Mouse (Mus musculus) retina, postnatal 1 day (tissue): ENCODE measurements at regions not wholly inside any gene's neighbourhood (a gene's known extent, or its start where the extent isn't known, plus 50 kb on each side); places are given as distances from the start of the nearest gene placed in this dataset.
"Not testable (repeated sequence)": the region's sequence is repeated elsewhere in the genome, so short reads cannot be mapped to it uniquely, and the experiment has no call there.

Experiments used
- DNase-seq: peaks from one replicate; pipeline ENCODE4 v3.0.0-alpha.2; 2012

DNA sequence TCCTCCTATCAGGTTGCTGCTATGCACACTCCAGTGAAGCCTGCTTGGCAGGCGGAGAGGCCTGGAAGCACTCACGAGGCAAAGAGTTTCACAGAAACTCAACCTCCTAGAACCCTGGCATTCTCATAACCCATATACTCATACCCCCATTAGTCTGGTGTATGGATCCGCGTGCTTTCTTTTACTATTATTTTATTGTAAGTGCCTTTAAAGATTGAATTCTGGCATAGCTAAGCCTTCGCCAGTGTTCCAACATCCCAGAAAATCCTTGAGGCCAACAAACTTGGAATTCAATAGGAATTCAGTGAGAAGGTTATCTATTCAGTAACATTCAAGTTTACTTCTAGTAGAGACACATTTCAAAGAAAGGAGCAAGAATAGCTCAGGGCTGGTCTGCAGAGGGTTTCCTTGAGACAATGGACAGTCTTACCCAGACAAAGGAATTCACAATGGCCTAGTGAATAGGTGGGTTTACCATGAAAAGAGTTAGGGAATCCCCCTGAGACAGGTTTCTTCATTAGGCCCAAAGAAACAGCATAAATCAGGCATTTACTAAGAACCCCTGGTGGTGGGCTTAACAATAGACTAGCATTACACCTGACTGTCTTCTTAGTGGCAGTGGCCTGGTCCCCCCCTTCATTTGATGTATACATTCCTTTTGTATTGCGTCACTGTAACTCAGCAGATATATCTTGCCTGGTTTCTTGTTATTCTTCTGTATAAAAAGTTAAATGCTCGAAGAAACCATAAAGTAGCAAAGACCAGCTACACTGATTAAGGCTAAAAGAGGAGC, 80.8 kb upstream of the Gm15446 start:
- DNase-seq, result not testable (repeated sequence)

DNA sequence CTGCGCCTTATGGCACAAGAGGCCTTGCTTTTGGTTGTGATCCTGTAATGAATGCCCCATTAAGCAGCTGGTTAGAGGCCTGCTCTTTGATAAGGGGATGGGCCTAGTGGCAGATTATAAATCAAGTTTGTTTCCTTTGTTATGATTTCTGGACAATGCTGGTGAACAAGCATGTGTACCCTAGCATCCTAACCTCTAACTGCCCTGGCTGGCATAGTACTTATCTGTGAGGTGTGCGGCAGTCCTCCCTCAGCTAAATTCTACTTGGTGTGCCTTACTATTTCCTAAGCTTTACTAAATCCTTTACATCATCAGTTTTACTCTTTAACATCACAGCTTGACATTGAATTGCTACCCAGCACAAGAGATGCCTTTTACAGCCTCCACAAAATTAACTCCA, 79.0 kb upstream of the Gm15446 start:
- DNase-seq, result not testable (repeated sequence)

GRCm38 (mm10) chr5:109844753-109845186, 78.4 kb upstream of the Gm15446 start:
- peak; percentile 69 for DNase-seq

GRCm38 (mm10) chr5:109851225-109851624, 72.0 kb upstream of the Gm15446 start:
- not testable (repeated sequence) for DNase-seq

DNA sequence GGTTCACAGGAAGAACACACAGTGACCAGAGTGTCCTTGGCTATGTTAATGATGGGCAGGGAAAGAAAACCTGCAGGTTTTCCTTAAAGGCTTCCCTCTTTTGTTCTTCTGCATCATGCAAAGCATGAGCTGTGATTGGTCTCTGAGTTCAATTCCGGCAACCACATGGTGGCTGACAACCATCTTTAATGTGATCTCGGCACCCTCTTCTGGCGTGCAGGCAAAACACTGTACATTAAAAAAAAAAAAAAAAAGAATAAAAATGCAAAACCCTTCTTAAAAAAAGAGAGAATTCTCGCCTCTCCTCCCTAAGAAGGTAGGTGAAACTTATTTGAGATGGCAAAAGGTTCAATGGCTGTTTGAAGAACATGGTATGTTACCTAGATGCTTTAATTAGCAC, 62.8 kb upstream of the Gm15446 start:
- DNase-seq, result no peak

- not testable (repeated sequence) for DNase-seq
These were observed 58.7 kb upstream of the Gm15446 start for GRCm38 (mm10) chr5:109864517-109864916.

DNA sequence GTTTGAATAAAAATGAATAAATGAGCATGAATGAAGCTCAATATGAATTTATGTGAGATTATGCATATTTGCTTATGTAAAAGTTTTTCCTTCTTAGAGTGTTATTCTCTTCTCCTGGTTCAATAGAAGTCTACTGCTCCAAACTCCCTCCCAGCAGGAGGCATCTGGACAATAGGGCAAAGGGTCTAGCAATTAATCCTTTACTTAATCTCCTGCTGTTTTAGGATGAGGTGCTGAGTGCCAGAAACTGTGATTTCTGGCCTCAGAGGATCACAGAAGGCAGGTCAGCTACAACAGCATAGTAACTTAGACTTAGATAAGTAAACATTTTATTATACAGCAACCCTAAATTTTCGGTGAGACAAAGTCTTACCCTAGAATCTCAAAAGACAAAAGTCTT, 57.6 kb upstream of the Gm15446 start:
- no peak for DNase-seq

GRCm38 (mm10) chr5:109866337-109867126, 56.7 kb upstream of the Gm15446 start:
- DNase-seq, result peak; percentile 93

GRCm38 (mm10) chr5:109867221-109867620, 56.0 kb upstream of the Gm15446 start:
- not testable (repeated sequence) for DNase-seq
